ENCODE assay signal across 41 mouse cellular contexts in the genomic region with DNA sequence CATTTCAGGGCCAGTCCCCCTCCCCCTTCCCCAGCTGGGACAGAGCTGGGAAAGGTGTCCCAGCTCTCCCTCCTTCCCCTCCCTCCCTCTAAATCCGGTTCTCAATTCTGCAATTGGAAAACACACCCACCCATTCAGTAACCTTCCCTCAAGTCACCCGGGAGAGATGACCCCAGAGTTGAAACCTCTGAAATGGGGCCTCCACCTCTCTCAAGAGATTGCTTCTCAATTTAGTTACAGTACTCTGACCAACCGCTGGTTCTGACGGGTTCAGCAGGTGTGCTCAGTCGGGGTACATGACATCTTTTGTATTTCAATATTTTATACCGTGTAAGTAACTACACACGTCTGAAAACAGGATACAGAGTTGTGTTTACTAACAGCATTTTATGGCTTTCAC. TPM values are rescaled to one million over a fixed set of nuclear protein-coding genes. Genes with fewer than 3 reads are reported as not detected.
"Had no signal": no experiment of that assay in that cellular context is flagged by ENCODE, and none has a peak within 500 bp of the region (broad histone marks: within the 10 kb centered on the region; RNA-seq: fewer than 3 reads in every experiment).

No protein-coding gene starts in this region.

- H3K4me2 ChIP-seq: heart, embryonic 11.5 days; heart, embryonic 12.5 days; heart, embryonic 13.5 days; heart, embryonic 15.5 days; hindbrain, embryonic 12.5 days; hindbrain, embryonic 13.5 days; hindbrain, embryonic 14.5 days; hindbrain, embryonic 15.5 days; intestine, embryonic 15.5 days; kidney, embryonic 15.5 days had no signal

- ATAC-seq: hindbrain, embryonic 16.5 days; hindbrain, postnatal 0 days; inflammation-experienced regulatory T-cells, adult 6 months; intestine, embryonic 15.5 days; intestine, embryonic 16.5 days; intestine, postnatal 0 days had no signal

- H3K27ac ChIP-seq: heart, embryonic 13.5 days; heart, embryonic 15.5 days; hindbrain, embryonic 10.5 days; hindbrain, embryonic 12.5 days; hindbrain, embryonic 13.5 days; hindbrain, embryonic 14.5 days; hindbrain, embryonic 15.5 days; hindbrain, postnatal 0 days; intestine, embryonic 15.5 days; kidney, embryonic 15.5 days; kidney, postnatal 0 days; layer of hippocampus, adult 2 months; left cerebral cortex, adult 2 months had no signal

- DNase-seq: heart, postnatal 10 days; heart, postnatal 14 days; heart, postnatal 36 days; heart, postnatal 4 days; kidney, adult 11 months; kidney, adult 18-20 months; kidney, adult 2 months; kidney, adult 8-10 months; kidney, adult 9 months; kidney, postnatal 10 days; kidney, postnatal 14 days; kidney, postnatal 25 days; kidney, postnatal 36 days; kidney, postnatal 4 days; layer of hippocampus, adult 9-11 months; layer of hippocampus, postnatal 36 days had no signal

- H3K9ac ChIP-seq: heart, embryonic 12.5 days; heart, embryonic 13.5 days; heart, embryonic 15.5 days; hindbrain, embryonic 12.5 days; hindbrain, embryonic 13.5 days; hindbrain, embryonic 14.5 days; hindbrain, embryonic 15.5 days; intestine, embryonic 15.5 days; kidney, embryonic 15.5 days had no signal

- H3K36me3 ChIP-seq: heart, embryonic 12.5 days; heart, embryonic 13.5 days; heart, embryonic 15.5 days; hindbrain, embryonic 10.5 days; hindbrain, embryonic 12.5 days; hindbrain, embryonic 13.5 days; hindbrain, embryonic 15.5 days; intestine, embryonic 15.5 days; kidney, embryonic 15.5 days had no signal

- H3K9me3 ChIP-seq: heart, embryonic 12.5 days; heart, embryonic 13.5 days; heart, embryonic 15.5 days; hindbrain, embryonic 10.5 days; hindbrain, embryonic 12.5 days; hindbrain, embryonic 13.5 days; hindbrain, embryonic 15.5 days; intestine, embryonic 15.5 days; kidney, embryonic 15.5 days had no signal

- H3K4me3 ChIP-seq: heart, embryonic 12.5 days; heart, embryonic 13.5 days; heart, embryonic 15.5 days; hindbrain, embryonic 10.5 days; hindbrain, embryonic 12.5 days; hindbrain, embryonic 13.5 days; hindbrain, embryonic 15.5 days; intestine, embryonic 15.5 days; kidney, embryonic 15.5 days; layer of hippocampus, adult 2 months; left cerebral cortex, adult 2 months had no signal

RNA-seq across cellular contexts. Expression of a gene that starts 28.2 kb away (rescaled TPM):
- total RNA-seq: hindbrain, postnatal 0 days; layer of hippocampus, adult 18-20 months; layer of hippocampus, adult 2 months; layer of hippocampus, postnatal 10 days; layer of hippocampus, postnatal 14 days; layer of hippocampus, postnatal 25 days; layer of hippocampus, postnatal 36 days had no signal
- polyA plus RNA-seq: heart, embryonic 11.5 days; hindbrain, embryonic 14.5 days; hindbrain, embryonic 16.5 days; hindbrain, postnatal 0 days; kidney, embryonic 14.5 days; kidney, embryonic 16.5 days had no signal
